Mouse (Mus musculus) G1E (cell line): ENCODE measurements around the gene Mbd4.

Experiments
- CTCF ChIP-seq: IDR thresholded peaks from 2 replicates; pipeline ENCODE4 v1.5.1; 2012; ENCODE audit warnings: low read depth, low read length, inconsistent platforms, mixed read lengths
- GATA1 ChIP-seq: IDR thresholded peaks from 2 replicates; pipeline ENCODE4 v1.6.1; 2012; ENCODE audit warnings: borderline replicate concordance, low read length, inconsistent platforms, mixed read lengths
- GATA2 ChIP-seq: IDR thresholded peaks from 2 replicates; pipeline ENCODE4 v1.6.1; 2012; ENCODE audit warnings: low read depth, low read length, inconsistent platforms, borderline replicate concordance
- TAL1 ChIP-seq: conservative IDR thresholded peaks from 2 replicates; pipeline ENCODE4 v1.6.1; 2012; ENCODE audit warnings: low read depth, low read length, inconsistent platforms, mixed read lengths

GRCm38 (mm10) chr6:115848598-115849304, 4.4 kb downstream of the Mbd4 start:
- no peak for TF ChIP-seq CTCF
- TF ChIP-seq TAL1: no peak
- no peak for TF ChIP-seq GATA1
- TF ChIP-seq GATA2: no peak
